Mouse (Mus musculus) CH12.LX (cell line): ENCODE data around the gene Mecp2.

Experiments
- CHD2 ChIP-seq: IDR thresholded peaks from 2 replicates; pipeline ENCODE4 v1.6.1; 2011; ENCODE audit warnings: low read length, improper control_type of control experiment
- CTCF ChIP-seq, 2 experiments: IDR thresholded peaks in 1 of 2; conservative IDR thresholded peaks in 1 of 2; 2 replicates each; pipeline ENCODE4 v1.5.1; 2011 to 2012; ENCODE audit warnings: low read depth in 2 of 2, low read length in 2 of 2, improper control_type of control experiment in 1 of 2, inconsistent platforms in 1 of 2, mild to moderate bottlenecking in 1 of 2, moderate library complexity in 1 of 2
- EP300 ChIP-seq: IDR thresholded peaks from 2 replicates; pipeline ENCODE4 v1.6.1; 2011; ENCODE audit warnings: low read length, improper control_type of control experiment
- IRF4 ChIP-seq: IDR thresholded peaks from 2 replicates; pipeline ENCODE4 v1.6.1; 2014; ENCODE audit warnings: low read depth, mild to moderate bottlenecking, inconsistent platforms, low read length, improper control_type of control experiment
- KAT2A ChIP-seq: IDR thresholded peaks from 2 replicates; pipeline ENCODE4 v1.6.1; 2012; ENCODE audit warnings: low read length, improper control_type of control experiment, inconsistent platforms; ENCODE audit not compliant: insufficient replicate concordance
- MAFK ChIP-seq: IDR thresholded peaks from 2 replicates; pipeline ENCODE4 v1.6.1; 2011; ENCODE audit warnings: low read length, improper control_type of control experiment; ENCODE audit not compliant: insufficient replicate concordance
- POLR2A ChIP-seq: IDR thresholded peaks from 2 replicates; pipeline ENCODE4 v1.6.1; 2011; ENCODE audit warnings: low read depth, mild to moderate bottlenecking, improper control_type of control experiment, low read length
- RCOR1 ChIP-seq: conservative IDR thresholded peaks from 2 replicates; pipeline ENCODE4 v1.6.1; 2012; ENCODE audit warnings: low read depth, mild to moderate bottlenecking, inconsistent platforms, low read length, improper control_type of control experiment
- SIN3A ChIP-seq: IDR thresholded peaks from 2 replicates; pipeline ENCODE4 v1.6.1; 2012; ENCODE audit warnings: low read length, improper control_type of control experiment, inconsistent platforms
- TBP ChIP-seq: conservative IDR thresholded peaks from 2 replicates; pipeline ENCODE4 v1.6.1; 2011; ENCODE audit warnings: low read depth, low read length, improper control_type of control experiment
- USF1 ChIP-seq: IDR thresholded peaks from 2 replicates; pipeline ENCODE4 v1.6.1; 2014; ENCODE audit warnings: low read depth, mild to moderate bottlenecking, inconsistent platforms, low read length, improper control_type of control experiment
- ZKSCAN1 ChIP-seq: IDR thresholded peaks from 2 replicates; pipeline ENCODE4 v1.6.1; 2012; ENCODE audit warnings: low read depth, inconsistent platforms, low read length, improper control_type of control experiment, borderline replicate concordance
- ZNF384 ChIP-seq: IDR thresholded peaks from 2 replicates; pipeline ENCODE4 v1.6.1; 2012; ENCODE audit warnings: low read depth, low read length, improper control_type of control experiment, inconsistent platforms

- TF ChIP-seq CHD2 (no peak), KAT2A (no peak), POLR2A (no peak), SIN3A (no peak), CTCF (conservative IDR thresholded peaks at IDR 0.05 in 1 of 2, IDR thresholded peaks at IDR 0.05 in 1 of 2; ENCODE audit: low read depth in 2 of 2, low read length in 2 of 2) (no peak), MAFK (no peak), ZNF384 (no peak), RCOR1 (no peak), USF1 (no peak), TBP (no peak), EP300 (no peak), ZKSCAN1 (no peak), IRF4 (no peak)
These were observed 8.0 kb downstream of the Mecp2 start, which contains the start of gene Opn1mw for GRCm38 (mm10) chrX:74127164-74127563.
